Comparison of ENCODE assay signal across 11 mouse cellular contexts in the genomic region with DNA sequence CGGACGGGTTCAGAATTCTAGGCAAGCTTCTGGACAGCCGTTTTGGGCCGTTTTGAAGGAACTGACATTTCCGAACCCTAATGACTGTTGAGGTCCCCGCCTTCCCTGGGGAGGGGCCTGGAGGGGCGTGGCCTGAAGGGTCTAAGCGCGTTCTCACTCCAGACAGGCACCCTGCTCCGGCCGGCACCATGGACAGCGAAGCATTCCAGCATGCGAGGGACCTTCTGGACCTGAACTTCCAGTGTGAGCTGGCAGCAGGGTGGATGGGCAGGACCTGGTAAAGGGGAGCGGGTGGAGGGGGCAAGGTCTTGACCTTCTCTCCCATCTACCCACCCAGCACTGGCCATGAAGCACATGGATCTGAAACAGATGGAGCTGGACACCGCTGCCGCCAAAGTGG. TPM values are rescaled to one million over a fixed set of nuclear protein-coding genes. Genes with fewer than 3 reads are reported as not detected.
DNase-seq lines count a peak whose midpoint lies in the region; ATAC-seq and TF ChIP-seq lines count a peak whose summit lies in the region.
"Had no signal": no experiment of that assay in that cellular context is flagged by ENCODE, and none has a peak within 500 bp of the region (broad histone marks: within the 10 kb centered on the region; RNA-seq: fewer than 3 reads in every experiment).

No protein-coding gene starts in this region.

- DNase-seq in heart, postnatal 10 days: peak; percentile 44 to 68
- no peak for DNase-seq in heart, adult 18-20 months
- peak; percentile 69 to 85 for DNase-seq in adrenal gland, adult (ENCODE audit: inconsistent age in 2 of 2, low spot score in 1 of 2)
- DNase-seq in kidney, adult 2 months: peak; percentile 68
- no peak for DNase-seq in thymus, postnatal 0 days (ENCODE audit: low spot score)
- no peak for DNase-seq in cerebellum, postnatal 14 days

- intact Hi-C loops in heart, postnatal 10 days (cut with DNase I): no loop called here

- H3K27me3 ChIP-seq in kidney, adult 2 months (replicated peaks; ENCODE audit: control insufficient read depth, insufficient read depth, low read length): no peaks in the 10 kb centered on the region
- H3K27me3 ChIP-seq in lung, embryonic 16.5 days (ENCODE audit: control insufficient read depth, insufficient read depth, low read depth, low read length): no peaks in the 10 kb centered on the region; the same call in 1 of the 2 replicates

- WGBS in kidney, adult 2 months: 14% methylated on average over 16 of the region's 16 CpGs
- WGBS in lung, embryonic 16.5 days: 15% methylated on average over 16 of the region's 16 CpGs

- no peak overlapping the region for H3K9ac ChIP-seq in lung, embryonic 16.5 days (ENCODE audit: low read length)
- H3K9ac ChIP-seq: neural tube, embryonic 13.5 days had no signal

- no peaks in the 10 kb centered on the region for H3K36me3 ChIP-seq in kidney, adult 2 months (ENCODE audit: control insufficient read depth, insufficient read depth, low read length)
- H3K36me3 ChIP-seq in lung, embryonic 16.5 days (ENCODE audit: control insufficient read depth, insufficient read depth, low read length): no peaks in the 10 kb centered on the region
- H3K36me3 ChIP-seq: neural tube, embryonic 13.5 days had no signal

- peak; percentile 42 for ATAC-seq in lung, embryonic 16.5 days (ENCODE audit: low read depth)
- no peak for ATAC-seq in activated CD4-positive, CD25-positive, alpha-beta regulatory T cell, adult 4 months
- ATAC-seq: inflammation-experienced regulatory T-cells, adult 6 months had no signal

- H3K4me1 ChIP-seq in kidney, adult 2 months (ENCODE audit: control insufficient read depth, insufficient read depth, low read length): no peaks in the 10 kb centered on the region
- H3K4me1 ChIP-seq in lung, embryonic 16.5 days (replicated peaks; ENCODE audit: control insufficient read depth, insufficient read depth, low read length): peaks cover 3% of the 10 kb centered on the region

- TF ChIP-seq CTCF in kidney, adult 2 months (conservative IDR thresholded peaks at IDR 0.05; ENCODE audit: insufficient read depth, insufficient read length, low read depth, low read length): no peak

- H3K4me3 ChIP-seq in kidney, adult 2 months (ENCODE audit: insufficient read depth, low read depth, low read length): no peak overlapping the region
- no peak overlapping the region for H3K4me3 ChIP-seq in lung, embryonic 16.5 days (ENCODE audit: low read length)
- H3K4me3 ChIP-seq: neural tube, embryonic 13.5 days had no signal

- no peak for TF ChIP-seq POLR2A in kidney, adult 2 months (IDR thresholded peaks at IDR 0.05; ENCODE audit: low read depth, low read length)

- H3K27ac ChIP-seq in kidney, adult 2 months (ENCODE audit: insufficient read depth, low read depth, low read length): no peak overlapping the region
- H3K27ac ChIP-seq in lung, embryonic 16.5 days (ENCODE audit: low read length): no peak overlapping the region
- H3K27ac ChIP-seq: neural tube, embryonic 13.5 days had no signal

- no peaks in the 10 kb centered on the region for H3K9me3 ChIP-seq in lung, embryonic 16.5 days (ENCODE audit: control insufficient read depth, low read length)
- H3K9me3 ChIP-seq: neural tube, embryonic 13.5 days had no signal

- H3K4me2 ChIP-seq in lung, embryonic 16.5 days (ENCODE audit: low read depth, low read length): no peak overlapping the region
- H3K4me2 ChIP-seq: neural tube, embryonic 13.5 days had no signal

RNA-seq across cellular contexts. Expression of gene Ppp1r13l, which starts 8.8 kb away (rescaled TPM):
- 10 to 100 TPM; 23.1 to 40.1 TPM for total RNA-seq in heart, postnatal 10 days (2021)
- 10 to 100 TPM; 38.2 to 42.9 TPM for total RNA-seq in heart, adult 18-20 months (2021)
- polyA plus RNA-seq in kidney, adult 2 months (2012; rRNA removed): 5.9 and 6.8 TPM in 2 replicates
- polyA plus RNA-seq in lung, embryonic 16.5 days (2015; fragmentation: Nextera tagmentation; extraction: Ambion mirVana): 4.9 TPM in 2 replicates
- under 1 TPM in 1 of 2 experiments, not detected in 1; 0.17 TPM for polyA plus RNA-seq in activated CD4-positive, CD25-positive, alpha-beta regulatory T cell, adult 4 months (2017; shearing (Covaris generic))
- polyA plus RNA-seq in thymus, postnatal 0 days (2015; fragmentation: Nextera tagmentation; extraction: Ambion mirVana): 2.2 and 2.4 TPM in 2 replicates
- polyA plus RNA-seq: inflammation-experienced regulatory T-cells, adult 6 months had no signal

RNA-seq across cellular contexts. Expression of gene Cd3eap, which starts 9.1 kb away (rescaled TPM):
- total RNA-seq in heart, postnatal 10 days (2021): 10 to 100 TPM in 1 of 2 experiments, 1 to 10 TPM in 1; 8.2 to 11.0 TPM
- 1 to 10 TPM; 9.6 to 10.0 TPM for total RNA-seq in heart, adult 18-20 months (2021)
- 5.3 and 5.9 TPM in 2 replicates for polyA plus RNA-seq in kidney, adult 2 months (2012; rRNA removed)
- 17.2 and 17.3 TPM in 2 replicates for polyA plus RNA-seq in lung, embryonic 16.5 days (2015; fragmentation: Nextera tagmentation; extraction: Ambion mirVana)
- 10 to 100 TPM; 19.4 to 20.2 TPM for polyA plus RNA-seq in activated CD4-positive, CD25-positive, alpha-beta regulatory T cell, adult 4 months (2017; shearing (Covaris generic))
- 15.8 and 18.7 TPM in 2 replicates for polyA plus RNA-seq in thymus, postnatal 0 days (2015; fragmentation: Nextera tagmentation; extraction: Ambion mirVana)

RNA-seq across cellular contexts. Expression of gene Ercc2, which starts 13.4 kb away (rescaled TPM):
- 10 to 100 TPM; 10.3 to 12.3 TPM for total RNA-seq in heart, postnatal 10 days (2021)
- 10 to 100 TPM in 1 of 2 experiments, 1 to 10 TPM in 1; 7.6 to 10.4 TPM for total RNA-seq in heart, adult 18-20 months (2021)
- polyA plus RNA-seq in kidney, adult 2 months (2012; rRNA removed): 32.4 and 39.9 TPM in 2 replicates
- 15.9 and 17.4 TPM in 2 replicates for polyA plus RNA-seq in lung, embryonic 16.5 days (2015; fragmentation: Nextera tagmentation; extraction: Ambion mirVana)
- 10 to 100 TPM in 1 of 2 experiments, 1 to 10 TPM in 1; 4.7 to 10.8 TPM for polyA plus RNA-seq in activated CD4-positive, CD25-positive, alpha-beta regulatory T cell, adult 4 months (2017; shearing (Covaris generic))
- polyA plus RNA-seq in thymus, postnatal 0 days (2015; fragmentation: Nextera tagmentation; extraction: Ambion mirVana): 14.3 and 15.1 TPM in 2 replicates

RNA-seq across cellular contexts. Expression of gene Ercc1, which starts 23.8 kb away (rescaled TPM):
- total RNA-seq in heart, postnatal 10 days (2021): 10 to 100 TPM; 40.1 to 43.2 TPM
- total RNA-seq in heart, adult 18-20 months (2021): 10 to 100 TPM; 43.5 to 50.3 TPM
- polyA plus RNA-seq in kidney, adult 2 months (2012; rRNA removed): 27.6 and 31.9 TPM in 2 replicates
- 79.9 and 82.5 TPM in 2 replicates for polyA plus RNA-seq in lung, embryonic 16.5 days (2015; fragmentation: Nextera tagmentation; extraction: Ambion mirVana)
- polyA plus RNA-seq in activated CD4-positive, CD25-positive, alpha-beta regulatory T cell, adult 4 months (2017; shearing (Covaris generic)): 10 to 100 TPM; 61.1 to 72.3 TPM
- 59.6 and 67.1 TPM in 2 replicates for polyA plus RNA-seq in thymus, postnatal 0 days (2015; fragmentation: Nextera tagmentation; extraction: Ambion mirVana)

RNA-seq across cellular contexts. Expression of gene Klc3, which starts 35.5 kb away (rescaled TPM):
- total RNA-seq in heart, postnatal 10 days (2021): under 1 TPM; 0.26 to 0.55 TPM
- total RNA-seq in heart, adult 18-20 months (2021): under 1 TPM; 0.32 to 0.46 TPM
- polyA plus RNA-seq in kidney, adult 2 months (2012; rRNA removed): 3.7 and 5.0 TPM in 2 replicates
- 17.5 and 19.7 TPM in 2 replicates for polyA plus RNA-seq in lung, embryonic 16.5 days (2015; fragmentation: Nextera tagmentation; extraction: Ambion mirVana)
- polyA plus RNA-seq in activated CD4-positive, CD25-positive, alpha-beta regulatory T cell, adult 4 months (2017; shearing (Covaris generic)): 1 to 10 TPM; 3.1 to 6.0 TPM
- 35.3 and 38.4 TPM in 2 replicates for polyA plus RNA-seq in thymus, postnatal 0 days (2015; fragmentation: Nextera tagmentation; extraction: Ambion mirVana)
- total RNA-seq: common myeloid progenitor, adult 5-6 weeks had no signal

Comparison
In these comparisons a context has a peak if more than half of its experiments do, and no peak if none do; other contexts are left out.
1. DNase-seq: peak in heart, postnatal 10 days (2 of 2), adrenal gland, adult (2 of 2) and kidney, adult 2 months (single experiment); none in heart, adult 18-20 months (0 of 2), thymus, postnatal 0 days (single experiment) and cerebellum, postnatal 14 days (0 of 2).